Mouse (Mus musculus): ENCODE results near the gene Tmc5. TPM values are rescaled to one million over a fixed set of nuclear protein-coding genes. Genes with fewer than 3 reads are reported as not detected.
A peak's percentile ranks its signal among the peaks of the same experiment; 100 is the strongest.

The Tmc5 gene
- polyA plus RNA-seq, 1 experiment = not detected

- TF ChIP-seq POLR2A (IDR thresholded peaks at IDR 0.05; ENCODE audit: borderline replicate concordance, low read depth, low read length) (no peak), CTCF (IDR thresholded peaks at IDR 0.05; ENCODE audit: low read depth, low read length) (no peak)
- peak within 1 kb of the TSS; percentile 58 for H3K4me3 ChIP-seq (ENCODE audit: insufficient read depth, low read length)
- H3K4me1 ChIP-seq (ENCODE audit: control insufficient read depth, insufficient read depth, low read length) = no peaks in the 10 kb centered on the region
- no peak within 1 kb of the TSS for H3K27ac ChIP-seq (ENCODE audit: insufficient read depth, low read depth, low read length)
Observed at GRCm38 (mm10) chr7:118584257-118584907, 12.7 kb upstream of the Tmc5 start, which contains the start of gene Tmc7. Gene Tmc7 (minus strand): TSS chr7:118584736.

GRCm38 (mm10) chr7:118584926-118585325, 12.2 kb upstream of the Tmc5 start:
- peak overlapping the region; percentile 58; the same call in 1 of the 2 replicates for H3K4me3 ChIP-seq (ENCODE audit: insufficient read depth, low read length)
- no peaks in the 10 kb centered on the region for H3K4me1 ChIP-seq (ENCODE audit: control insufficient read depth, insufficient read depth, low read length)
- no peak for TF ChIP-seq CTCF (IDR thresholded peaks at IDR 0.05; ENCODE audit: low read depth, low read length)
- TF ChIP-seq POLR2A (IDR thresholded peaks at IDR 0.05; ENCODE audit: borderline replicate concordance, low read depth, low read length) = no peak
- no peak overlapping the region for H3K27ac ChIP-seq (ENCODE audit: insufficient read depth, low read depth, low read length)

- TF ChIP-seq CTCF (IDR thresholded peaks at IDR 0.05; ENCODE audit: low read depth, low read length) (no peak), POLR2A (IDR thresholded peaks at IDR 0.05; ENCODE audit: borderline replicate concordance, low read depth, low read length) (no peak)
- no peaks in the 10 kb centered on the region for H3K4me1 ChIP-seq (ENCODE audit: control insufficient read depth, insufficient read depth, low read length)
- H3K4me3 ChIP-seq (ENCODE audit: insufficient read depth, low read length) = no peak overlapping the region
- H3K27ac ChIP-seq (ENCODE audit: insufficient read depth, low read depth, low read length) = no peak overlapping the region
Observed at GRCm38 (mm10) chr7:118585856-118586255, 11.2 kb upstream of the Tmc5 start.

GRCm38 (mm10) chr7:118590726-118591305, 6.3 kb upstream of the Tmc5 start:
- no peak overlapping the region for H3K27ac ChIP-seq (ENCODE audit: insufficient read depth, low read depth, low read length)
- H3K4me1 ChIP-seq (ENCODE audit: control insufficient read depth, insufficient read depth, low read length) = no peaks in the 10 kb centered on the region; the same call in 1 of the 2 replicates
- TF ChIP-seq POLR2A (IDR thresholded peaks at IDR 0.05; ENCODE audit: borderline replicate concordance, low read depth, low read length) = no peak
- TF ChIP-seq CTCF (IDR thresholded peaks at IDR 0.05; ENCODE audit: low read depth, low read length) = no peak
- H3K4me3 ChIP-seq (ENCODE audit: insufficient read depth, low read length) = no peak overlapping the region

GRCm38 (mm10) chr7:118592146-118592545, 5.0 kb upstream of the Tmc5 start:
- no peak overlapping the region for H3K27ac ChIP-seq (ENCODE audit: insufficient read depth, low read depth, low read length)
- no peaks in the 10 kb centered on the region; the same call in 1 of the 2 replicates for H3K4me1 ChIP-seq (ENCODE audit: control insufficient read depth, insufficient read depth, low read length)
- TF ChIP-seq POLR2A (IDR thresholded peaks at IDR 0.05; ENCODE audit: borderline replicate concordance, low read depth, low read length) (no peak), CTCF (IDR thresholded peaks at IDR 0.05; ENCODE audit: low read depth, low read length) (no peak)
- no peak overlapping the region for H3K4me3 ChIP-seq (ENCODE audit: insufficient read depth, low read length)

GRCm38 (mm10) chr7:118593567-118594407, 3.3 kb upstream of the Tmc5 start:
- TF ChIP-seq CTCF (IDR thresholded peaks at IDR 0.05; ENCODE audit: low read depth, low read length) = no peak
- no peak for TF ChIP-seq POLR2A (IDR thresholded peaks at IDR 0.05; ENCODE audit: borderline replicate concordance, low read depth, low read length)
- H3K27ac ChIP-seq (ENCODE audit: insufficient read depth, low read depth, low read length) = no peak overlapping the region
- H3K4me1 ChIP-seq (ENCODE audit: control insufficient read depth, insufficient read depth, low read length) = no peaks in the 10 kb centered on the region; the same call in 1 of the 2 replicates
- no peak overlapping the region for H3K4me3 ChIP-seq (ENCODE audit: insufficient read depth, low read length)

GRCm38 (mm10) chr7:118594611-118595010, 2.5 kb upstream of the Tmc5 start:
- no peak overlapping the region for H3K27ac ChIP-seq (ENCODE audit: insufficient read depth, low read depth, low read length)
- H3K4me3 ChIP-seq (ENCODE audit: insufficient read depth, low read length) = peak overlapping the region; percentile 46; the same call in 1 of the 2 replicates
- TF ChIP-seq CTCF (IDR thresholded peaks at IDR 0.05; ENCODE audit: low read depth, low read length) = no peak
- TF ChIP-seq POLR2A (IDR thresholded peaks at IDR 0.05; ENCODE audit: borderline replicate concordance, low read depth, low read length) = no peak
- no peaks in the 10 kb centered on the region; the same call in 1 of the 2 replicates for H3K4me1 ChIP-seq (ENCODE audit: control insufficient read depth, insufficient read depth, low read length)

GRCm38 (mm10) chr7:118595228-118595627, 1.9 kb upstream of the Tmc5 start:
- Histone ChIP-seq H3K4me1 (ENCODE audit: control insufficient read depth, insufficient read depth, low read length) (no peaks in the 10 kb centered on the region; the same call in 1 of the 2 replicates), H3K27ac (ENCODE audit: insufficient read depth, low read depth, low read length) (no peak overlapping the region), H3K4me3 (ENCODE audit: insufficient read depth, low read length) (peak overlapping the region; percentile 46)
- TF ChIP-seq CTCF (IDR thresholded peaks at IDR 0.05; ENCODE audit: low read depth, low read length) (peak; percentile 83), POLR2A (IDR thresholded peaks at IDR 0.05; ENCODE audit: borderline replicate concordance, low read depth, low read length) (no peak)

- TF ChIP-seq CTCF (IDR thresholded peaks at IDR 0.05; ENCODE audit: low read depth, low read length) (no peak), POLR2A (IDR thresholded peaks at IDR 0.05; ENCODE audit: borderline replicate concordance, low read depth, low read length) (no peak)
- no peaks in the 10 kb centered on the region; the same call in 1 of the 2 replicates for H3K4me1 ChIP-seq (ENCODE audit: control insufficient read depth, insufficient read depth, low read length)
- H3K27ac ChIP-seq (ENCODE audit: insufficient read depth, low read depth, low read length) = no peak overlapping the region
- no peak overlapping the region for H3K4me3 ChIP-seq (ENCODE audit: insufficient read depth, low read length)
Observed at GRCm38 (mm10) chr7:118596271-118596670, 826 bp upstream of the Tmc5 start.
